Mouse (Mus musculus) bone marrow, adult 2 months (tissue): ENCODE data around the gene Fam43b. TPM values are rescaled to one million over a fixed set of nuclear protein-coding genes. Genes with fewer than 3 reads are reported as not detected.

Experiments used
- H3K27ac ChIP-seq: fragments of 200-500 bp; 2 replicates; pipeline ENCODE4 v1.5.1; 2012; ENCODE audit warnings: low read depth, mild to moderate bottlenecking, control low read depth, inconsistent platforms, low read length; ENCODE audit not compliant: control insufficient read depth, poor library complexity, insufficient read depth
- H3K4me1 ChIP-seq: fragments of 200-500 bp; 2 replicates; pipeline ENCODE4 v1.6.1; 2011; ENCODE audit warnings: low read length; ENCODE audit not compliant: control insufficient read depth, insufficient read depth
- H3K4me3 ChIP-seq: fragments of 200-500 bp; replicated peaks from 2 replicates; pipeline ENCODE3; 2011; ENCODE audit warnings: mild to moderate bottlenecking, low read depth, low read length, control low read depth; ENCODE audit not compliant: control insufficient read depth
- CTCF ChIP-seq: fragments of 200-500 bp; IDR thresholded peaks from 2 replicates; pipeline ENCODE4 v1.5.1; 2011; ENCODE audit warnings: low read length, control low read depth; ENCODE audit not compliant: control insufficient read depth, insufficient read depth
- POLR2A ChIP-seq: fragments of 200-500 bp; IDR thresholded peaks from 2 replicates; pipeline ENCODE4 v1.6.1; 2011; ENCODE audit warnings: low read depth, mild to moderate bottlenecking, control low read depth, low read length, borderline replicate concordance; ENCODE audit not compliant: control insufficient read depth
- whole genome bisulfite sequencing: fragments of 180-500 bp; shearing (Covaris S2); methylation state at CpG from one replicate; pipeline ENCODE4 v1.1.7; 2018; 5-methylcytosine and 5-hydroxymethylcytosine counted together
- polyA plus RNA-seq: library from polyadenylated mRNA; stranded (reverse); fragments of >200 nt; gene quantifications from 2 replicates; pipeline ENCODE4 v1.2.4, GENCODE M21; 2011; ENCODE audit warnings: low replicate concordance; ENCODE audit not compliant: missing spikeins, insufficient read depth, insufficient read length

The Fam43b gene
- polyA plus RNA-seq, 1 experiment: not detected

GRCm38 (mm10) chr4:138351821-138352220, 44.5 kb downstream of the Fam43b start:
- no peak overlapping the region for H3K27ac ChIP-seq
- 74% methylated on average over 5 of the region's 5 CpGs for WGBS
- H3K4me3 ChIP-seq: no peak overlapping the region
- no peaks in the 10 kb centered on the region for H3K4me1 ChIP-seq
- no peak for TF ChIP-seq CTCF
- no peak for TF ChIP-seq POLR2A

GRCm38 (mm10) chr4:138348716-138349115, 47.6 kb downstream of the Fam43b start:
- Histone ChIP-seq H3K4me1 (no peaks in the 10 kb centered on the region), H3K27ac (no peak overlapping the region), H3K4me3 (no peak overlapping the region)
- 69% methylated on average over 7 of the region's 7 CpGs for WGBS
- no peak for TF ChIP-seq CTCF
- TF ChIP-seq POLR2A: no peak

GRCm38 (mm10) chr4:138347280-138347679, 49.0 kb downstream of the Fam43b start:
- TF ChIP-seq POLR2A: no peak
- TF ChIP-seq CTCF: no peak
- no peak overlapping the region for H3K4me3 ChIP-seq
- no peaks in the 10 kb centered on the region for H3K4me1 ChIP-seq
- 68% methylated on average over 1 of the region's 1 CpGs for WGBS
- no peak overlapping the region for H3K27ac ChIP-seq

- no peak overlapping the region for H3K27ac ChIP-seq
- no peaks in the 10 kb centered on the region for H3K4me1 ChIP-seq
- 61% methylated on average over 9 of the region's 9 CpGs for WGBS
- H3K4me3 ChIP-seq: no peak overlapping the region
- no peak for TF ChIP-seq CTCF
- TF ChIP-seq POLR2A: no peak
Observed at GRCm38 (mm10) chr4:138344891-138345545, 51.3 kb downstream of the Fam43b start.

Other genes starting within 250 kb of the Fam43b start
- 116 and 226 TPM in 2 replicates for gene Hp1bp3, start 180.2 kb downstream of the Fam43b start, polyA plus RNA-seq
- 4.8 and 11.7 TPM in 2 replicates for gene Sh2d5, start 146.1 kb downstream of the Fam43b start, polyA plus RNA-seq
- gene Kif17, start 146.1 kb downstream of the Fam43b start, polyA plus RNA-seq: 1.6 TPM in 1 of 2 replicates, not detected in the other
- gene Ddost, start 91.8 kb downstream of the Fam43b start, polyA plus RNA-seq: 31.4 and 64.8 TPM in 2 replicates
- gene Pink1, start 70.2 kb downstream of the Fam43b start, polyA plus RNA-seq: 35.7 and 48.1 TPM in 2 replicates
- 1.2 TPM in 1 of 2 replicates, not detected in the other for gene Cda, start 28.5 kb downstream of the Fam43b start, polyA plus RNA-seq
- 5.8 and 7.8 TPM in 2 replicates for gene Mul1, start 38.1 kb upstream of the Fam43b start, polyA plus RNA-seq
- 2.2 and 3.4 TPM in 2 replicates for gene Camk2n1, start 57.8 kb upstream of the Fam43b start, polyA plus RNA-seq
- not detected in 2 replicates for gene Vwa5b1, start 239.4 kb upstream of the Fam43b start, polyA plus RNA-seq